Mouse (Mus musculus) liver, embryonic 14.5 days (tissue): ENCODE measurements around the gene Ccndbp1.

Experiments used
- CTCF ChIP-seq: IDR thresholded peaks from 2 replicates; pipeline ENCODE4 v1.5.1; 2016; ENCODE audit warnings: antibody characterized with exemption, low read depth, control low read depth
- EP300 ChIP-seq: IDR thresholded peaks from 2 replicates; pipeline ENCODE4 v1.6.1; 2016; ENCODE audit warnings: antibody characterized with exemption, low read depth

- TF ChIP-seq CTCF (no peak), EP300 (no peak)
Measured at GRCm38 (mm10) chr2:120983611-120984010, 24.6 kb upstream of the Ccndbp1 start.
